Mouse (Mus musculus) small intestine, adult 2 months (tissue): ENCODE data around the gene Gm20538.

Source experiments
- CTCF ChIP-seq: fragments of 200-500 bp; IDR thresholded peaks from 2 replicates; pipeline ENCODE4 v1.5.1; 2012; ENCODE audit warnings: low read depth, mild to moderate bottlenecking, control low read depth, inconsistent platforms, low read length, moderate library complexity, mixed read lengths; ENCODE audit not compliant: insufficient replicate concordance, insufficient read length; ENCODE audit errors: extremely low read depth
- POLR2A ChIP-seq: fragments of 200-500 bp; IDR thresholded peaks from 2 replicates; pipeline ENCODE4 v1.6.1; 2012; ENCODE audit warnings: low read depth, mild to moderate bottlenecking, control low read depth, inconsistent platforms, low read length, moderate library complexity

DNA sequence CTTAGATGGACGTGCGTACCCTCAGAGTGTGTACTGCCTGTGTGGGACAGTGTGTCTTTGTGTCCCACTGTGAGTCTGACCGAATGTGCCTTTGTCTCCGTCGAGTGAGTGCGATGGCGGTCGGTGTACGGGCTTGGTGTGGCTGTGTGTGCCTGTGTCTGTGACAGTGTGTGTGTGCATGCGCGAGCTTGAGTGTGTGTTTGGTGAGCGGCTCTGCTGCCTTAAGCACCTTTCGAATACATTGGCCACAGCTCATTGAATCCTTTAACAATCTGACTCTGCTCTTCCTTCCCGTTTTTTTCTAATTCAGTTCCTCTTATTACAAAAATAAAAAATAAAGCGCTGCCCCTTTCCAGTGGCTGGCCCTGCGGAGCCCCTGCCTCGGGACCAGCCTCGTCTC, 38.4 kb upstream of the Gm20538 start:
- TF ChIP-seq CTCF (no peak), POLR2A (no peak)
